Mouse (Mus musculus) limb, embryonic 14.5 days (tissue): ENCODE measurements around the gene Twf2. TPM values are rescaled to one million over a fixed set of nuclear protein-coding genes. Genes with fewer than 3 reads are reported as not detected.
A peak's percentile ranks its signal among the peaks of the same experiment; 100 is the strongest.

Experiments used
- ATAC-seq: fragments of 200-750 bp; cut with Nextera tagmentation; 2 replicates; pipeline ENCODE4 v1.8.0; 2017; ENCODE audit warnings: low read depth, moderate number of reproducible peaks, moderate TSS enrichment; ENCODE audit not compliant: low FRiP score
- DNase-seq: peaks from one replicate; pipeline ENCODE4 v3.0.0-alpha.2; 2015; ENCODE audit warnings: low spot score
- H3K27ac ChIP-seq: fragments of 300-500 bp; sonication (generic); replicated peaks from 2 replicates; pipeline ENCODE4 v1.5.1; 2014; ENCODE audit warnings: low read depth, mild to moderate bottlenecking, low read length, moderate library complexity, mixed read lengths
- H3K27me3 ChIP-seq: fragments of 300-500 bp; sonication (generic); 2 replicates; pipeline ENCODE4 v1.6.1; 2014; ENCODE audit warnings: low read length, mixed read lengths; ENCODE audit not compliant: control insufficient read depth, insufficient read depth
- H3K36me3 ChIP-seq: fragments of 300-500 bp; sonication (generic); 2 replicates; pipeline ENCODE4 v1.6.1; 2014; ENCODE audit warnings: mild to moderate bottlenecking, low read length, moderate library complexity, mixed read lengths; ENCODE audit not compliant: control insufficient read depth, insufficient read depth
- H3K4me1 ChIP-seq: fragments of 300-500 bp; sonication (generic); 2 replicates; pipeline ENCODE4 v1.6.1; 2014; ENCODE audit warnings: antibody characterized with exemption, low read length, mixed read lengths; ENCODE audit not compliant: control insufficient read depth, insufficient read depth
- H3K4me2 ChIP-seq: fragments of 300-500 bp; sonication (generic); replicated peaks from 2 replicates; pipeline ENCODE4 v1.6.1; 2014; ENCODE audit warnings: low read depth, mild to moderate bottlenecking, low read length, moderate library complexity; ENCODE audit not compliant: severe bottlenecking
- H3K4me3 ChIP-seq: fragments of 300-500 bp; sonication (generic); replicated peaks from 2 replicates; pipeline ENCODE4 v1.5.1; 2014; ENCODE audit warnings: low read length
- H3K9ac ChIP-seq: fragments of 300-500 bp; sonication (generic); 2 replicates; pipeline ENCODE4 v1.6.1; 2014; ENCODE audit warnings: mild to moderate bottlenecking, low read depth, low read length, moderate library complexity; ENCODE audit not compliant: severe bottlenecking
- H3K9me3 ChIP-seq: fragments of 300-500 bp; sonication (generic); 2 replicates; pipeline ENCODE4 v1.6.1; 2016; ENCODE audit warnings: low read length; ENCODE audit not compliant: control insufficient read depth
- POLR2A ChIP-seq: fragments of 200-500 bp; IDR thresholded peaks from 2 replicates; pipeline ENCODE4 v1.8.0; 2012; ENCODE audit warnings: inconsistent platforms, mild to moderate bottlenecking, moderate library complexity, borderline replicate concordance; ENCODE audit not compliant: insufficient read depth, insufficient read length; ENCODE audit errors: extremely low read depth
- WGBS: fragments of 180-500 bp; shearing (Covaris S2); extraction: QIAGEN DNeasy Blood & Tissue Kit; methylation state at CpG from one replicate; pipeline ENCODE4 v1.1.7; 2014; 5-methylcytosine and 5-hydroxymethylcytosine counted together
- polyA plus RNA-seq, 2 experiments: library from polyadenylated mRNA; depleted of rRNA in 1 of 2; stranded (reverse) in 1 of 2; unstranded in 1 of 2; fragments of >200 nt; fragmentation: Nextera tagmentation in 1 of 2; extraction: Ambion mirVana in 1 of 2; gene quantifications; 2 replicates each; pipeline versions ENCODE4 v1.2.1 to v1.2.3; 2012 to 2014

Gene Twf2
- polyA plus RNA-seq, 2 experiments, result 62.4 to 69.2 TPM

DNA sequence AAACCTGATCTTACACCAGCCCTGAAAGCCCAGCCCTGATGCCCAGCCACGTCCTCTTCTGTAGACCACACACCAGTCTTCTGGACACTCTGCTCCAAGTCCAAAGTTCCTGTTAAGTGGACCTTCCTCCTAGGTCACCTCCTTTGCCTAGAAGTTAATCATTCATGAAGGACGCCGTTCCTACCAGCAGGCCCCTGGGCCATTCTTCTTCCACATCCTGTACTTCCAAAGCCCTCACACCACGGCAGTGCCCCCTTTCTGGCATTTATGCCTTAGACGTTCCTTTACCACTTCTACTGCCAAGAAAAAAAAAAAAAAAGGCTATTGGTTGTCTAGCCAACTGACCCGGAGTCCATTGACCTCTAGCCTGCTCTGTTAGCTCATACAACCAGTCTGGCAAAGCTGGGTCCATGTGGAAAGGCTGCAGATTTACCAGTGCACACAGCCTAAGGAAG is 44.8 kb upstream of the Twf2 start, which contains the start of gene Glyctk:
Gene Glyctk, minus strand, starts transcription at position 102 of the 455 bp plus-strand sequence.
- no peak for ATAC-seq
- no peak within 1 kb of the TSS for H3K27ac ChIP-seq
- 87% methylated on average over 6 of the region's 6 CpGs for WGBS
- TF ChIP-seq POLR2A, result no peak
- no peak within 1 kb of the TSS for H3K4me2 ChIP-seq
- DNase-seq, result no peak
- no peak within 1 kb of the TSS for H3K9ac ChIP-seq
- H3K4me3 ChIP-seq, result no peak within 1 kb of the TSS
- no peaks in the 10 kb centered on the region for H3K27me3 ChIP-seq
- no peaks in the 10 kb centered on the region for H3K4me1 ChIP-seq
- H3K9me3 ChIP-seq, result no peaks in the 10 kb centered on the region
- H3K36me3 ChIP-seq, result no peaks in the 10 kb centered on the region

DNA sequence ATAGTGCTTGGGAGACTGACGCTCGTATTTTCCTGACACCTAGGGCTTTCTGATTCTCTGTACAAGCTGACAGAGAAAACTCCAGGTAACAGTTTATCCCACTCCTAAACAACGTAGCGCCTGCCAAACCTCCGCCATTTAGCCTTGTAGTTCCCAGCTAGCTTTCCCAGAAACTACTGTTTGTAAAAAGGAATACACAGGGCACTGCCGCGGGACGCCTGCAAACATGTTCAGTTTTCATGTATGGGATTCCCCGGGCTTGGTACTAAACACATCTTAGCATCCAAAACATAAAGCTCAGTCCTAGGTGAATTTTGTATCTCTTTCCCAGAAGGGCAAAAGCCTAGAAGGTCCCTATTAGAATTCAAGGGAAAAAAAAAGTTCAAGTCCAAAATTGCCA is 43.7 kb upstream of the Twf2 start:
- no peak for TF ChIP-seq POLR2A
- H3K4me1 ChIP-seq, result no peaks in the 10 kb centered on the region
- H3K27me3 ChIP-seq, result no peaks in the 10 kb centered on the region
- H3K36me3 ChIP-seq, result no peaks in the 10 kb centered on the region
- 83% methylated on average over 9 of the region's 9 CpGs for WGBS
- peak overlapping the region; percentile 63 for H3K4me2 ChIP-seq
- DNase-seq (no peak), ATAC-seq (no peak)
- no peak overlapping the region for H3K27ac ChIP-seq
- H3K9me3 ChIP-seq, result no peaks in the 10 kb centered on the region
- peak overlapping the region; percentile 47 for H3K4me3 ChIP-seq
- no peak overlapping the region for H3K9ac ChIP-seq

DNA sequence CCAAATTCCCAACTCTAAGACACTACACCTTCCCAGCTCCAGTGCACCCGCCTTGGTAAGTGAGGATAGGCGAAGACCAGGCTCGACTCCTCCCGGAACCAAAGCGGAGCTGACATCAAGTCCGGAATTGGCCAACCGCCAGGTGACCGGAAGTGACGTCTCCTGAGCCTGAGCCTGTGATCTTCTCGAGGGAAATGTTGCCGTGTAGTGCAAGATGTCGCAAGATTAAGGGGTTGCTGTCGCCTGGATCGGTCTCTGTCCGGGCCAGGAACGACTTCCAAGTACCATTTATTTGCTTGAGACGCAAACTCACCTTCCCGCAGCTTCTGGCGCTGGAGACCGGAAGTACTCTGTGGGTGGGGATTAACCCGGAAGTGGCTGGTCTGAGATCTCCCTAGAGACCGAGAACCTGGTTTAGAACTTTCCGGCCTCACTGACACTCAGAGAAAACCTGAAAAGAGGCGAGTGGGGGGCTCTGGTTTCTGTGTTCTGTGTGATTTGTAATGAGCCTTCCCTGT is 43.1 kb upstream of the Twf2 start:
- H3K9me3 ChIP-seq, result no peaks in the 10 kb centered on the region
- H3K4me3 ChIP-seq, result peak overlapping the region; percentile 47
- no peaks in the 10 kb centered on the region for H3K4me1 ChIP-seq
- H3K27me3 ChIP-seq, result no peaks in the 10 kb centered on the region
- peak overlapping the region; percentile 86 for H3K27ac ChIP-seq
- 2% methylated on average over 24 of the region's 24 CpGs for WGBS
- no peaks in the 10 kb centered on the region for H3K36me3 ChIP-seq
- peak overlapping the region; percentile 56 for H3K9ac ChIP-seq
- DNase-seq, result peak; percentile 92
- no peak for TF ChIP-seq POLR2A
- peak overlapping the region; percentile 63 for H3K4me2 ChIP-seq
- peak; percentile 91 for ATAC-seq

DNA sequence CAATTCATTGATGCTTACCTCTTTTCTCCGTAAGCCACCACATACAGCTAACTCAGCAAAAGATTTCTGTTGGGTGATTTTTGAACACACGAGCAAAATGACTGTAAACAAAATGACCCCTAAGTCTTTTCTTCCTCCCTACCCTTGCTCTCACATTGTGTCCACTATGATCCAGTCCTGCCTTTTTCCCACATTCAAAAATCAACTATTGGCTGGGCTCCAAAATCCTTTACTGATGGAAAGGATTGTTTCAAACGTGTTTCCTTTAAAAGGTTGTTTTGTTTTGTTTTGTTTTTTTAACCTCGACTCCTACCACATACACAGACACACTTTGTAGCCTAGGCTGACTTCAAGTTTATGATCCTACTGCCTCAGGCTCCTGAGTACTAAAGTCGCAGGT is 42.5 kb upstream of the Twf2 start:
- H3K9ac ChIP-seq, result peak overlapping the region; percentile 56
- no peak for TF ChIP-seq POLR2A
- ATAC-seq, result no peak
- H3K4me3 ChIP-seq, result peak overlapping the region; percentile 47
- H3K36me3 ChIP-seq, result no peaks in the 10 kb centered on the region
- H3K27me3 ChIP-seq, result no peaks in the 10 kb centered on the region
- WGBS, result 34% methylated on average over 5 of the region's 5 CpGs
- H3K4me1 ChIP-seq, result no peaks in the 10 kb centered on the region
- H3K9me3 ChIP-seq, result no peaks in the 10 kb centered on the region
- DNase-seq, result no peak
- H3K27ac ChIP-seq, result peak overlapping the region; percentile 86
- H3K4me2 ChIP-seq, result peak overlapping the region; percentile 63

DNA sequence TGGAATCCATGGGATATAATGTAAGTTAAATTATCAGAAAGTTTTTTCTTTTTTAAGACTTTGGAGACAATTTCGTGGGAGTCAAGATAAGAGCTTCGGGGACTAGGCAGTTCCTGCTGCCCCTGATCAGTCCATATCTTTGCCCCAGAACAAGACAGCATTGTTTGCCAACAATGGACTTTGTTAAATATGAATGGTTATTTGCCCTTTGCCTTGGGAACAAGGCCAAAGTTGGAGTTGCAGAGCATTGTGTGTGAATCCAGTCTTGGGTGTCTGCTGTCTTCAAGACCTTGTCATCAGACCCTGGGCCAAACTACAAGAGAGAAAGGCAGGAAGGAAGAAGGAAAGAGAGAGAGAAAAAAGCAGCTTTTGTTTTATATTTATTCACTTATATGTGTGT is 36.2 kb upstream of the Twf2 start:
- Histone ChIP-seq H3K4me2 (no peak overlapping the region), H3K27me3 (no peaks in the 10 kb centered on the region), H3K27ac (no peak overlapping the region), H3K4me1 (peaks cover 5% of the 10 kb centered on the region; the same call in 1 of the 2 replicates), H3K9ac (no peak overlapping the region), H3K4me3 (no peak overlapping the region), H3K36me3 (no peaks in the 10 kb centered on the region), H3K9me3 (no peaks in the 10 kb centered on the region)
- DNase-seq, result no peak
- WGBS, result 84% methylated on average over 2 of the region's 2 CpGs
- ATAC-seq, result no peak
- TF ChIP-seq POLR2A, result no peak
